Mouse (Mus musculus) adrenal gland, postnatal 14 days (tissue): ENCODE results near the gene Prepl. TPM values are rescaled to one million over a fixed set of nuclear protein-coding genes. Genes with fewer than 3 reads are reported as not detected.

ENCODE experiments used
- DNase-seq: peaks from one replicate; pipeline ENCODE4 v3.0.0; 2021; ENCODE audit warnings: mixed read lengths
- total RNA-seq: library from RNA; stranded (reverse); gene quantifications from 2 replicates; pipeline ENCODE4 v1.2.3, GENCODE M21; 2021

Gene Prepl
- total RNA-seq, 1 experiment from 2014 or later, result 29.3 TPM

DNA sequence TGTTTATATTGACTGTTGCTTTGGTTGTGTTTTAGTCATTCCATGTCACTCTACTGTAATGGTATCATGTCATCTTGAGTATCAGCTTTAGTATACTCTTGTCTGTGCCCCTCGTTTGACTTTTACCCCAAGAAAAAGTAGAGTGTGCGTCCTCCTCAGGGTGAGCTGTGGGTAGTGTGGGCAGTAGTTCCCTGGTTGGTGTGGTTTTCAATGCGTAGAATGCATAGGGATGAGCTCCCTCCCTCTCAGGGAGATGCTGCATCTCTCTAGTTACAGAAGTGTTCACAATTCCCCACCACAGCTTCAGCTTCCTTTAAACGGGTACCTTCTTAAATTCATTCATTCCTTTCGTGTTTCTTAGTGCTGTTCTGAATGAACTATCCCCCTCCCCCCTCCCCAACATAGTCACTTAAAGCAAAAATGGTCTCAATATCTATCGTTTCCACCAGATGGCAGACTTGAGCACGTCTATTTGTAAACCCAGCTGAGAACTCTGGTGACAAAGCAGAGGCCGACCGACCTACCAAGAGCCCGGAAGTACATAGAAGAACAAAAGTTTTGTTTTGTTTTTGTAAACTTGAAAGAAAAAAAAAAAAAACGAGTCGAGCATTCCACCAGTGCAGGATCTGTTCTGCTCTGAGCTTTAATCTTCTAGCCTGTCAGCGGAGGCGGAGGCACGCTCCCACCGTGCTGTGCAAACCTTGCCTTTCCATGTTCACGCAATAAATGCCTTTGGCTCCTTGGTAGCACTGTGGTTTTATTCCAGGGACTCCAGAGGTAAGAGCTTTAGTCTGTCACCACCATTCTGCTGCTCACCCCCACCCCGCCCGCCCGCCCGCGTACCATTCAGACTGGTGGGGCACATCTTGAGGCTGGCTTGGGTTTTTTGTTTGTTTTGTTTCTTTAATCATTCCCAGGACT, 66.5 kb downstream of the Prepl start:
- DNase-seq, result peak; percentile 63

- no peak for DNase-seq
These were observed 69.7 kb downstream of the Prepl start for GRCm38 (mm10) chr17:85020343-85020742.

DNA sequence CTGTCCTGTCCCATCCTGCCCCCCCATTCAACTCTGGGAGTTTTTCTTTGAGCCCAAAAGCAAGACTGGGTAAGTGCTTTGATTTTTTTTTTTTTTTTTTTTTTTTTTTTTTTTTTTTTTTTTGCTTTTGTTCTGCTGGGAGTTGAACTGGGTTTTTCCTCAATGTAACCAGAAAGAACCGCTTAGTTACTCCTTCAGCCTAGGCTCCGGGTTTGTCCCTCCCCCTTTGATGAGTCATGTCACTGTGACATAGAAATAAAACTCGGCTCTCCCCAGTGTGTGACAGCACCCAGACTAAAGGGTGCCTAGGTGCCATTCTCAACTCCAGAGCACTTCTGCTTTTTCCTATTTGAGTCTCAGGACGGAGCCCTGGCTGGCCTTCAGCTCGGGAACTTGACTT, 71.2 kb downstream of the Prepl start:
- DNase-seq, result peak; percentile 57

DNA sequence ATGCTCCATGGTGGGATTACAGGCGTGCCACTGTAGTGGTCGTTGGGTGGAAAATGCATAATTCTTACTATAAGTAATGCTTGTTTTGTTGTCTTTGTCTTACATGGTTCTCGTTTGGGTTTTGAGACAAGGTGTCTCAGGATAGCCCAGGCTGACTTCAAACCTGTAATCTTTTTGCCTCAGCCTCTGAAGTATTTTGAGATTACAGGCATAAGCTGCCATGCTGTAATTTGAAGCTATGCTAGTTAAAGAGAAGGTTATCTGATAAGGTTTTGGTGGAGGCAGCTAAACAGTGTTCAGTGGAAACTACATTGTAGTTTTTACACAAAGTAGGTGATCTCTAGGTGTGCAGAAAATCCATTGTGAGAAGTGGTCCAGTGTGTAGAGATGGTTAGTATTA, 71.7 kb downstream of the Prepl start:
- no peak for DNase-seq

DNA sequence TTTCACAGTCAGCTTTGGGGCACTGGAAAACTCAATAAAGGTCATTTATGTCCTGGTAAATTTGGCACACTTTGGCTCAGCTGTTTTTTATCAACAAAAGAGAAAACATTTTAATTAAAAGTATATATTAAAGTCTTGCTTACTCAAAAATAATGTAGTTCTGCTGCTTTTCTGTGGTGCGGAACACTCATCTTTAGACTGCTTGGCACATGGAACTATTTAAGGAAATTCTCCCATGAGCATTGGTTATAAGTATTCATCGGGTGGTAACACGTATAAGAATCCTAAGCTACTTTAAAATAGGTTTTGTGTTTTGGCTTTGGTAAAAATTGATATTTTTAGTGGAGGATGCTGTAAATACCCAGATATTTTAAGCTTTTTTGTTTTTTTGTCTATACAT, 75.4 kb downstream of the Prepl start:
- DNase-seq, result no peak

DNA sequence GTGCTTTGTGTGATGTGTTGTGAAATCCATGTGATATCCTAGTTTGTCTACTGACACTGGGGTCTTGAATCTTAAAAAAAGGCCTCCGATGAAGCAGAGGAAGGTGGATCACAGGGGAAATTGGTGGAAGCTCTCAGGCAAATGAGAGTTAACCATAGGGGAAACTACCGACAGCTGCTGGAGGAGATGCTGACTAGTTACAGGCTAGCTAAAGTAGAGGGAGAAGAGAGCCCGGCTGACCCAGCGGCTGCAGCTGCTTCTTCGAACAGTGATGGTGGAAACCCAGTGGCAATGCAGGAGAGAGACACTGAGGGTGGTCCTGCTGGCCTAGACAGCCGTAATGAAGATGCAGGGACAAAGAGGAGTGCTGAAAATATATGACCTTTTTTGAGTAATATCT, 76.6 kb downstream of the Prepl start:
- DNase-seq, result no peak

Other genes with a start within 250 kb of the Prepl start
- 120 and 135 TPM in 2 replicates for gene Ppm1b, start 133.5 kb downstream of the Prepl start, total RNA-seq
- 0.38 and 1.3 TPM in 2 replicates for gene Slc3a1, start 61.9 kb downstream of the Prepl start, total RNA-seq
- 4.8 and 6.0 TPM in 2 replicates for gene Camkmt, start 311 bp upstream of the Prepl start, total RNA-seq